ENCODE assay signal across 9 mouse cellular contexts in the genomic region with DNA sequence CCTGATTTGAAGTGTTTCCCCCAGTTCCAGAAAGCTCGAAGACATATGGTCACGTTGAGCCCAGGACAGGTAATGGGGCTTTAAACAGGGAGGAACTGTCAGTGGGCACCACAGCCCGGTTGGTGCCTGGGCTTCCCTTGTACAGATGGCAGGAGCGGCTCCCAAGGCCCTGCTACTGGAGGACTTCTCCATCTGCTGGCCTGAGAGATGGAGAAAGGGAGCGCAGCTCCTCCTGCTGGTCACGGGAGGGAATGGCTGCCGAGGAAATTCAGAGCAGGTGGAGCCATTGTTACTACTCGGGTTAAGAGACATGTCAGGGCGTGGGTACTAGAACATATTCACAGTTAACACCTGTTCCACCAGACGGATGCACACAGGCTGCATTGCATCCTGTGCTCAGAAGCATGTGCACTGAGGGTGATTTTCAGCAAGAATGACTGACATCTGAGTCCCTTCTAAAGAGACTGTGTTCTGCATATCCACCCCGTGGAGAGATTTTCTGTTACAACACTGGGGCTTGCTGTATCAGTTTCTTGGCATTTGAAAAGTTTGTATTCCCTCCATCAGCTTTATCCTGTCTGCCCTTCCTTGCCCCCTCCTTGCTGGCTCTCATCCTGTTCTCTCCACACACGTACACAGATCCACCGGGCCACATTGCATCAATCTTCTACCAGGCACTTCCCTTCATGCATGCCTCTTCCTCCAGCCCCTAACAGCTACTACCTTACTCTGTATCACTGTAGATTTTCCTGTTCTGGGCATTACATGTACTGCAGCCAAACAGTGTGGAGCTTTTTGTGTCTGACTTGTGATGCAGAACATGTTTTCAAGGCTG. TPM values are rescaled to one million over a fixed set of nuclear protein-coding genes. Genes with fewer than 3 reads are reported as not detected.
DNase-seq lines count a peak whose midpoint lies in the region; ATAC-seq and TF ChIP-seq lines count a peak whose summit lies in the region.
"Had no signal": no experiment of that assay in that cellular context is flagged by ENCODE, and none has a peak within 500 bp of the region (broad histone marks: within the 10 kb centered on the region; RNA-seq: fewer than 3 reads in every experiment).

No protein-coding gene starts in this region.

- H3K27me3 ChIP-seq in heart, postnatal 0 days (ENCODE audit: control insufficient read depth, insufficient read depth, low read length), result no peaks in the 10 kb centered on the region
- no peaks in the 10 kb centered on the region for H3K27me3 ChIP-seq in liver, embryonic 14.5 days (ENCODE audit: control insufficient read depth, insufficient read depth, low read length)
- no peaks in the 10 kb centered on the region for H3K27me3 ChIP-seq in neural tube, embryonic 13.5 days

- WGBS in heart, postnatal 0 days, result 33% methylated on average over 13 of the region's 13 CpGs
- 32% methylated on average over 13 of the region's 13 CpGs for WGBS in liver, embryonic 14.5 days (ENCODE audit: insufficient replicate concordance)
- WGBS in neural tube, embryonic 13.5 days, result 38% methylated on average over 13 of the region's 13 CpGs

- H3K4me1 ChIP-seq in heart, postnatal 0 days (ENCODE audit: control insufficient read depth, insufficient read depth), result no peaks in the 10 kb centered on the region
- H3K4me1 ChIP-seq in liver, embryonic 14.5 days (replicated peaks; ENCODE audit: control insufficient read depth in 2 of 2, insufficient read depth in 2 of 2, low read length in 1 of 2), result no peaks in the 10 kb centered on the region
- no peaks in the 10 kb centered on the region for H3K4me1 ChIP-seq in neural tube, embryonic 13.5 days (replicated peaks)

- H3K9ac ChIP-seq in heart, postnatal 0 days (replicated peaks; ENCODE audit: low read depth, low read length), result no peak overlapping the region
- no peak overlapping the region for H3K9ac ChIP-seq in liver, embryonic 14.5 days (replicated peaks)
- H3K9ac ChIP-seq in neural tube, embryonic 13.5 days, result no peak overlapping the region

- peak; percentile 86 for DNase-seq in CD4-positive, CD25-positive, alpha-beta regulatory T cell, adult 2 months (ENCODE audit: low read depth, low spot score)
- peak; percentile 87 for DNase-seq in brain, embryonic 14.5 days (ENCODE audit: low read depth)
- DNase-seq in fibroblast of lung, adult 2 months (ENCODE audit: low read depth), result peak; percentile 35
- peak; percentile 59 for DNase-seq in heart, postnatal 0 days (ENCODE audit: low spot score)
- DNase-seq in kidney, postnatal 36 days, result peak; percentile 76 to 87
- DNase-seq in liver, embryonic 14.5 days (ENCODE audit: low read depth in 3 of 3, low spot score in 3 of 3), result peak in 2 of 3 experiments; percentile 51 to 62
- DNase-seq in telencephalon, adult 2 months (ENCODE audit: low read depth, low spot score), result peak; percentile 36

- no peak for TF ChIP-seq EP300 in heart, postnatal 0 days (IDR thresholded peaks at IDR 0.05; ENCODE audit: low read depth)
- TF ChIP-seq EP300 in liver, embryonic 14.5 days (IDR thresholded peaks at IDR 0.05; ENCODE audit: low read depth), result no peak

- H3K27ac ChIP-seq in heart, postnatal 0 days (ENCODE audit: low read depth), result no peak overlapping the region
- H3K27ac ChIP-seq in liver, embryonic 14.5 days, result no peak overlapping the region
- H3K27ac ChIP-seq in neural tube, embryonic 13.5 days (replicated peaks), result no peak overlapping the region

- no peak overlapping the region for H3K4me2 ChIP-seq in heart, postnatal 0 days (ENCODE audit: low read depth, low read length)
- no peak overlapping the region for H3K4me2 ChIP-seq in liver, embryonic 14.5 days (ENCODE audit: low read depth)
- no peak overlapping the region for H3K4me2 ChIP-seq in neural tube, embryonic 13.5 days

- no peaks in the 10 kb centered on the region for H3K9me3 ChIP-seq in heart, postnatal 0 days (replicated peaks; ENCODE audit: control insufficient read depth, low read length)
- no peaks in the 10 kb centered on the region for H3K9me3 ChIP-seq in liver, embryonic 14.5 days (ENCODE audit: control insufficient read depth, low read length)
- H3K9me3 ChIP-seq in neural tube, embryonic 13.5 days, result no peaks in the 10 kb centered on the region

- ATAC-seq in heart, postnatal 0 days (ENCODE audit: insufficient read depth, low read depth), result peak; percentile 76
- peak; percentile 70 for ATAC-seq in liver, embryonic 14.5 days (ENCODE audit: insufficient read depth)
- ATAC-seq in neural tube, embryonic 13.5 days (ENCODE audit: low read depth), result peak; percentile 92

- no peak for TF ChIP-seq POLR2A in brain, embryonic 14.5 days (IDR thresholded peaks at IDR 0.05; ENCODE audit: borderline replicate concordance, extremely low read depth, insufficient read depth, insufficient read length, poor library complexity, severe bottlenecking)

- H3K4me3 ChIP-seq in heart, postnatal 0 days (ENCODE audit: low read depth, low read length), result no peak overlapping the region
- no peak overlapping the region for H3K4me3 ChIP-seq in liver, embryonic 14.5 days (ENCODE audit: insufficient read depth in 1 of 2, low read depth in 2 of 2, low read length in 2 of 2)
- H3K4me3 ChIP-seq in neural tube, embryonic 13.5 days, result no peak overlapping the region
- H3K4me3 ChIP-seq: erythroblast, embryonic 14.5 days had no signal

- 0 out of 2 replicates have a peak, but pooled peaks cover 4% of the 10 kb centered on the region for H3K36me3 ChIP-seq in heart, postnatal 0 days (replicated peaks; ENCODE audit: control insufficient read depth, insufficient read depth, low read length)
- H3K36me3 ChIP-seq in liver, embryonic 14.5 days (replicated peaks; ENCODE audit: control insufficient read depth, insufficient read depth, low read depth), result peaks cover 50% of the 10 kb centered on the region
- 0 out of 2 replicates have a peak, but pooled peaks cover 14% of the 10 kb centered on the region for H3K36me3 ChIP-seq in neural tube, embryonic 13.5 days

- peak; percentile 99 for TF ChIP-seq CTCF in brain, embryonic 14.5 days (IDR thresholded peaks at IDR 0.05; ENCODE audit: borderline replicate concordance, extremely low read depth, insufficient read depth, insufficient read length)
- peak; percentile 100 for TF ChIP-seq CTCF in heart, postnatal 0 days (IDR thresholded peaks at IDR 0.05; ENCODE audit: low read depth)
- TF ChIP-seq CTCF in liver, embryonic 14.5 days (IDR thresholded peaks at IDR 0.05; ENCODE audit: low read depth), result peak; percentile 100

RNA-seq across cellular contexts. Expression of gene Hspbap1, which starts 47.3 kb away (rescaled TPM):
- 14.5 and 16.9 TPM in 2 replicates for polyA plus RNA-seq in brain, embryonic 14.5 days (2012; rRNA removed)
- 1.0 and 5.5 TPM in 2 replicates for total RNA-seq in heart, postnatal 0 days (2014; rRNA removed; ENCODE audit: low replicate concordance)
- polyA plus RNA-seq in heart, postnatal 0 days (2015; fragmentation: Nextera tagmentation; extraction: Ambion mirVana), result 5.0 and 5.7 TPM in 2 replicates
- 10.1 and 12.8 TPM in 2 replicates for polyA plus RNA-seq in liver, embryonic 14.5 days (2012; rRNA removed)
- 15.3 and 17.0 TPM in 2 replicates for polyA plus RNA-seq in liver, embryonic 14.5 days (2014; fragmentation: Nextera tagmentation; extraction: Ambion mirVana)
- 18.2 and 18.3 TPM in 2 replicates for polyA plus RNA-seq in neural tube, embryonic 13.5 days (2015; fragmentation: Nextera tagmentation; extraction: Ambion mirVana)

RNA-seq across cellular contexts. Expression of gene Dirc2, which starts 48.3 kb away (rescaled TPM):
- 55.4 and 58.2 TPM in 2 replicates for polyA plus RNA-seq in brain, embryonic 14.5 days (2012; rRNA removed)
- 38.3 and 39.8 TPM in 2 replicates for total RNA-seq in heart, postnatal 0 days (2014; rRNA removed; ENCODE audit: low replicate concordance)
- polyA plus RNA-seq in heart, postnatal 0 days (2015; fragmentation: Nextera tagmentation; extraction: Ambion mirVana), result 15.3 and 16.1 TPM in 2 replicates
- 3.9 and 4.9 TPM in 2 replicates for polyA plus RNA-seq in liver, embryonic 14.5 days (2012; rRNA removed)
- 5.8 and 5.9 TPM in 2 replicates for polyA plus RNA-seq in liver, embryonic 14.5 days (2014; fragmentation: Nextera tagmentation; extraction: Ambion mirVana)
- polyA plus RNA-seq in neural tube, embryonic 13.5 days (2015; fragmentation: Nextera tagmentation; extraction: Ambion mirVana), result 30.6 and 33.7 TPM in 2 replicates

RNA-seq across cellular contexts. Expression of gene Parp14, which starts 53.9 kb away (rescaled TPM):
- 0.26 and 0.38 TPM in 2 replicates for polyA plus RNA-seq in brain, embryonic 14.5 days (2012; rRNA removed)
- 2.9 and 3.5 TPM in 2 replicates for total RNA-seq in heart, postnatal 0 days (2014; rRNA removed; ENCODE audit: low replicate concordance)
- 1.1 and 1.4 TPM in 2 replicates for polyA plus RNA-seq in heart, postnatal 0 days (2015; fragmentation: Nextera tagmentation; extraction: Ambion mirVana)
- polyA plus RNA-seq in liver, embryonic 14.5 days (2012; rRNA removed), result 0.65 and 1.1 TPM in 2 replicates
- 0.88 and 0.97 TPM in 2 replicates for polyA plus RNA-seq in liver, embryonic 14.5 days (2014; fragmentation: Nextera tagmentation; extraction: Ambion mirVana)
- 0.38 and 0.44 TPM in 2 replicates for polyA plus RNA-seq in neural tube, embryonic 13.5 days (2015; fragmentation: Nextera tagmentation; extraction: Ambion mirVana)

Comparison
In these comparisons a context has a peak if more than half of its experiments do, and no peak if none do; other contexts are left out.
1. DNase-seq: peak in every context shown above with its lines; median percentile 87 in brain, embryonic 14.5 days; 86 in CD4-positive, CD25-positive, alpha-beta regulatory T cell, adult 2 months; 82 in kidney, postnatal 36 days; 59 in heart, postnatal 0 days; 56 in liver, embryonic 14.5 days; 36 in telencephalon, adult 2 months; 35 in fibroblast of lung, adult 2 months.